Mouse (Mus musculus) ES-E14 (cell line): ENCODE results near the gene She. TPM values are rescaled to one million over a fixed set of nuclear protein-coding genes. Genes with fewer than 3 reads are reported as not detected.
A peak's percentile ranks its signal among the peaks of the same experiment; 100 is the strongest.

ENCODE experiments used
- DNase-seq: peaks from one replicate; pipeline ENCODE4 v3.0.0-alpha.2; 2013; ENCODE audit warnings: low read depth, low spot score
- H3K27ac ChIP-seq: 2 replicates; pipeline ENCODE4 v1.5.1; 2012; ENCODE audit warnings: low read depth, mild to moderate bottlenecking, low read length, moderate library complexity, mixed read lengths; ENCODE audit not compliant: poor library complexity, insufficient read depth, severe bottlenecking
- H3K36me3 ChIP-seq: 2 replicates; pipeline ENCODE4 v1.6.1; 2012; ENCODE audit warnings: mild to moderate bottlenecking, low read length, moderate library complexity, mixed read lengths; ENCODE audit not compliant: control insufficient read depth, poor library complexity, insufficient read depth, severe bottlenecking
- H3K4me1 ChIP-seq, 2 experiments: fragments of 150-350 bp in 1 of 2; sonication (generic) in 1 of 2; 2 replicates each; pipeline ENCODE4 v1.6.1; 2012; ENCODE audit warnings: low read length in 2 of 2, mild to moderate bottlenecking in 1 of 2, mixed read lengths in 1 of 2; ENCODE audit not compliant: control insufficient read depth in 2 of 2, insufficient read depth in 2 of 2, poor library complexity in 1 of 2
- H3K4me3 ChIP-seq, 2 experiments: fragments of 150-350 bp in 1 of 2; sonication (generic) in 1 of 2; 2 replicates each; pipeline ENCODE4 v1.5.1; 2012; ENCODE audit warnings: low read length in 2 of 2, low read depth in 1 of 2, mild to moderate bottlenecking in 1 of 2, mixed read lengths in 1 of 2; ENCODE audit not compliant: insufficient read depth in 1 of 2, poor library complexity in 1 of 2, severe bottlenecking in 1 of 2
- H3K9ac ChIP-seq: 2 replicates; pipeline ENCODE4 v1.6.1; 2012; ENCODE audit warnings: low read depth, mild to moderate bottlenecking, low read length, mixed read lengths; ENCODE audit not compliant: poor library complexity, insufficient read depth, severe bottlenecking
- H3K9me3 ChIP-seq: fragments of 150-350 bp; sonication (generic); 2 replicates; pipeline ENCODE4 v1.6.1; 2012; ENCODE audit warnings: low read depth, mild to moderate bottlenecking, low read length; ENCODE audit not compliant: control insufficient read depth, insufficient read depth
- CHD2 ChIP-seq: IDR thresholded peaks from 2 replicates; pipeline ENCODE4 v1.6.1; 2014; ENCODE audit warnings: mild to moderate bottlenecking, low read depth, low read length, inconsistent platforms
- HCFC1 ChIP-seq: IDR thresholded peaks from 2 replicates; pipeline ENCODE4 v1.6.1; 2012; ENCODE audit warnings: low read length, inconsistent platforms, borderline replicate concordance; ENCODE audit not compliant: insufficient read depth
- MAFK ChIP-seq: IDR thresholded peaks from 2 replicates; pipeline ENCODE4 v1.6.1; 2014; ENCODE audit warnings: mild to moderate bottlenecking, low read depth, low read length, inconsistent platforms; ENCODE audit not compliant: insufficient read depth
- ZC3H11A ChIP-seq: IDR thresholded peaks from 2 replicates; pipeline ENCODE4 v1.6.1; 2012; ENCODE audit warnings: low read depth, mild to moderate bottlenecking, inconsistent platforms, low read length, borderline replicate concordance
- ZNF384 ChIP-seq: IDR thresholded peaks from 2 replicates; pipeline ENCODE4 v1.6.1; 2012; ENCODE audit warnings: low read depth, low read length, inconsistent platforms
- in situ Hi-C, 2 experiments: fragments of 600-800 bp; cut with MboI; formaldehyde crosslinking; loops; one replicate each; pipeline ENCODE4 v1.15.1; 2025; ENCODE audit warnings: low sequenced_read_pairs in 2 of 2, inconsistent platforms in 1 of 2; ENCODE audit not compliant: unreplicated experiment in 2 of 2
- total RNA-seq: library from RNA; depleted of rRNA; stranded (reverse); fragments of 300-350 nt; gene quantifications from 2 replicates; pipeline ENCODE4 v1.2.3, GENCODE M21; 2012

The She gene
- total RNA-seq, 1 experiment: 2.6 TPM

DNA sequence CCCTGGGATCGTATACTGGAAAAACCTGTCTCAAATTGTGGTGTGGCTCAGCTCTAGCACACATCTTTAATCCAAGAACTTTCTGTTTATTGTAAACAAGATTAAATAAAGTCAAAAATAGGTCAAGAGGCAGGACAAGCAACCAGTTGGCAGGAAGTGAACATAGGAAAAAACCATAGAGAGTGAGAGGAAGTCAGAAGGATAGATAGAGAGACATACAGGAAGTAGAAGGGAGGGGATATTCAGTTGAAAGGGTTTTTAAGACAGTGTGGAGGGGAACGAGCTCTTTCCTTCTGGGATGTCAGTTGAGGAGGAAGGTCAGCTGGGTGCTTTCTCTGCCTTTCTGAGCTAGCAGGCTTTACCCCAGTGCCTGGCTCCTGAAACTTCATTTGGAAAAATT is 7.6 kb upstream of the She start:
- no peak overlapping the region for H3K4me3 ChIP-seq
- peaks cover 2 to 14% of the 10 kb centered on the region in 2 experiments; a peak in 3 of 4 replicates for H3K4me1 ChIP-seq
- no peak overlapping the region for H3K27ac ChIP-seq
- in situ Hi-C loops: no loop called here
- no peaks in the 10 kb centered on the region; the same call in 1 of the 2 replicates for H3K36me3 ChIP-seq
- no peak for DNase-seq
- H3K9ac ChIP-seq: no peak overlapping the region
- no peak for TF ChIP-seq ZC3H11A
- no peak for TF ChIP-seq HCFC1
- TF ChIP-seq MAFK: no peak
- no peak for TF ChIP-seq CHD2
- TF ChIP-seq ZNF384: no peak
- no peaks in the 10 kb centered on the region for H3K9me3 ChIP-seq

DNA sequence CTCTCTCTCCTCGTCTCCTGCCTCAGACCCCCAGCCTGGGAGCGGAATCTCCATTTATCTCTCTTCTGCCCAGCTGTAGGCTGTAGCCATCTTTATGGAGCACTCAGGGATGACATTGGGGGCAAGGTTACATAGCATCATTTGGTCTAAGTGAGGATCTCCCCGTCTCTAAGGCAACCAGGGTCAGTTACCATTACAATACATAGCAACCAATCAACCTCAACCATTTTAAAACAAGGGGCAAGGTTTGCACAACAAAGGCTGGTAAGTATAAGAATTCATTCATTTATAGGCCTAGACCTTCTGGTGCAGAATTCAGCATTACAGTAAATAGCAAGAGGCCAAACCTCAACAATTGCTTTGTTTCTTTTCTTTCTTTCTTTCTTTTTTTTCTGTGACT is 4.9 kb upstream of the She start:
- in situ Hi-C loops: no loop called here
- no peaks in the 10 kb centered on the region; the same call in 1 of the 2 replicates for H3K36me3 ChIP-seq
- peak; percentile 53; the same call in 1 of the 2 replicates for TF ChIP-seq ZNF384
- TF ChIP-seq ZC3H11A: no peak
- TF ChIP-seq CHD2: no peak
- peak; percentile 68 for DNase-seq
- no peak overlapping the region for H3K27ac ChIP-seq
- H3K4me3 ChIP-seq: no peak overlapping the region
- H3K9me3 ChIP-seq: no peaks in the 10 kb centered on the region
- H3K9ac ChIP-seq: no peak overlapping the region
- H3K4me1 ChIP-seq: peaks cover 4 to 9% of the 10 kb centered on the region in 2 experiments; a peak in 3 of 4 replicates

DNA sequence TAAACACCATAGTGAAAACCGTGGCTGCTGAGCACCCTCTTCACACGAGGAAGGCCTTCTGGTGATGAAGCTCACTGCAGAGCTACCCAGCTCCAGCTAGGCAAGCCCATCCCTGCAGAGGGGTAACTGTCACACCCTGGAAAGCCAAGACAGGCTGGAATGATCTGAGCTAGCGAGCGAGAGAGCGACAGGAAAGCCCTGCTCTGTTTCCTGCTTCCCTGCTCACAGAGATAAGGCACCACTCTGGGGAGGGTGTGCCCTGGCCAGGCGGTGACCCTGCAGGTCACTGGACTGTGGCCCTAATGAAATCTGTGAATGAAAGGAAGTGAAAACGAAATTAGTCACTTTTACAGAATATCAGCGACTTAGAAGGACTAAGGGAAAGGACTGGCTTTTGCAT is 4.2 kb downstream of the She start:
- Histone ChIP-seq H3K9me3 (no peaks in the 10 kb centered on the region), H3K27ac (no peak overlapping the region), H3K4me1 (0 out of 4 replicates have a peak, but pooled peaks cover 0 to 2% of the 10 kb centered on the region in 2 experiments), H3K4me3 (no peak overlapping the region), H3K9ac (no peak overlapping the region), H3K36me3 (no peaks in the 10 kb centered on the region)
- in situ Hi-C loops: no loop called here
- TF ChIP-seq ZNF384 (no peak), HCFC1 (no peak)
- no peak for DNase-seq

- Histone ChIP-seq H3K36me3 (no peaks in the 10 kb centered on the region), H3K27ac (no peak overlapping the region), H3K4me3 (no peak overlapping the region), H3K9me3 (no peaks in the 10 kb centered on the region), H3K4me1 (peaks cover 0 to 2% of the 10 kb centered on the region in 2 experiments; a peak in 2 of 4 replicates), H3K9ac (no peak overlapping the region)
- TF ChIP-seq HCFC1 (no peak), ZC3H11A (0 out of 2 replicates have a peak, but pooled peaks have one; percentile 17), ZNF384 (no peak), MAFK (no peak), CHD2 (no peak)
- DNase-seq: peak; percentile 90
- in situ Hi-C loops: no loop called here
Measured at GRCm38 (mm10) chr3:89842258-89842657, 11.1 kb downstream of the She start.

- no peak for DNase-seq
- H3K9ac ChIP-seq: no peak overlapping the region
- in situ Hi-C loops: no loop called here
- H3K4me1 ChIP-seq: peaks cover 0 to 2% of the 10 kb centered on the region in 2 experiments; a peak in 2 of 4 replicates
- no peaks in the 10 kb centered on the region for H3K9me3 ChIP-seq
- H3K4me3 ChIP-seq: 0 out of 4 replicates have a peak overlapping the region, but pooled peaks of 1 of the 2 experiments have one; percentile 10
- no peaks in the 10 kb centered on the region for H3K36me3 ChIP-seq
- TF ChIP-seq MAFK (no peak), ZNF384 (no peak), HCFC1 (no peak), ZC3H11A (no peak), CHD2 (no peak)
- H3K27ac ChIP-seq: peak overlapping the region; percentile 46; the same call in 1 of the 2 replicates
Measured at GRCm38 (mm10) chr3:89843148-89843547, 12.0 kb downstream of the She start.
